Mouse (Mus musculus): ENCODE data around the gene Adgrl2. TPM values are rescaled to one million over a fixed set of nuclear protein-coding genes. Genes with fewer than 3 reads are reported as not detected.

Adgrl2 gene
- total and polyA plus RNA-seq, 2 experiments from 2014 or later: 26.6 to 32.7 TPM

DNA sequence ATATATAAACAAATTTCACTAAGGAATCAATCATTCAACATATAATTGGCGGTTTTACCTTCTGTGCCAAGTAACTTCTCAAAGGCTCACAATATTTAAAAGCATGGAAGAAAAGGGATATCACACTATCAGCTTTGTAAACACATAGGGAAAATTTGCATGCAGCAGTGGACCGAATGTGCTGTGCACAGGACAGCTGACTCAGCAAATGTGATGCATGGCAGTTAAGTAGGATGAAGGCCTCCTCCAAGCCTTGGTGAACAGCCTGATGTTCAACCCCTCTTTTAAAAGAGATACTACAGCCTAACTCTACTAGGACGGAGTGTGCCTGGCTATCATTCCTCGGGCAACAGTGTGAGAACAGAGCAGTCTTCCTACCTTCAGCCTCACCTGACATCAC is 105.2 kb downstream of the Adgrl2 start:
- Histone ChIP-seq H3K9ac (replicated peaks; ENCODE audit: low read depth, low read length) (no peak overlapping the region), H3K4me3 (ENCODE audit: low read depth, low read length) (no peak overlapping the region), H3K4me2 (ENCODE audit: low read depth, low read length) (no peak overlapping the region), H3K36me3 (replicated peaks; ENCODE audit: control insufficient read depth, insufficient read depth, low read length) (0 out of 2 replicates have a peak, but pooled peaks cover 11% of the 10 kb centered on the region), H3K9me3 (replicated peaks; ENCODE audit: control insufficient read depth, low read length) (no peaks in the 10 kb centered on the region), H3K4me1 (ENCODE audit: control insufficient read depth, insufficient read depth) (peaks cover 8% of the 10 kb centered on the region; the same call in 1 of the 2 replicates), H3K27ac (ENCODE audit: low read depth) (no peak overlapping the region), H3K27me3 (ENCODE audit: control insufficient read depth, insufficient read depth, low read length) (no peaks in the 10 kb centered on the region)
- 79% methylated on average over 4 of the region's 4 CpGs for WGBS
- DNase-seq (ENCODE audit: low spot score) (no peak), ATAC-seq (ENCODE audit: insufficient read depth, low read depth) (no peak)
- no peak for TF ChIP-seq CTCF (IDR thresholded peaks at IDR 0.05; ENCODE audit: low read depth)
- TF ChIP-seq EP300 (IDR thresholded peaks at IDR 0.05; ENCODE audit: low read depth): no peak

DNA sequence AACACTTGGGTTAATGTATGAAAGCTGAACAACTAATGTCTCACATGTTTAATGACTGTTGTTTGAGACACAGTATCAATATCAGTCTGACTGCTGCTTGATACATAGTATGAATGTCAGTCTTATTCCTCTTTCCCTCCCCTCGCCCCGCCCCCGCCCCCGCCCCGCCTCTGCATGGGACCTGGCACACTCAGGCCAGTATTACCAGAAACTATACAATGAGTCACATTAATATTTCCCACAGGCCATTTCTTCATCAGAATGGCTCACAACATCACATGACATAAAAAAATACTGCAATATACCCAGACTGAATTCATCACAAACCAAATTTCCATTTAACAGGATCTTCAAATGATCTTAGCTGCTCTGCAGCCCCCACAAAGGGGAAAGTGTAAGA is 108.9 kb downstream of the Adgrl2 start:
- WGBS: 92% methylated on average over 5 of the region's 5 CpGs
- Histone ChIP-seq H3K36me3 (replicated peaks; ENCODE audit: control insufficient read depth, insufficient read depth, low read length) (0 out of 2 replicates have a peak, but pooled peaks cover 5% of the 10 kb centered on the region), H3K27ac (ENCODE audit: low read depth) (no peak overlapping the region), H3K27me3 (ENCODE audit: control insufficient read depth, insufficient read depth, low read length) (no peaks in the 10 kb centered on the region), H3K4me3 (ENCODE audit: low read depth, low read length) (no peak overlapping the region), H3K4me2 (ENCODE audit: low read depth, low read length) (no peak overlapping the region), H3K9ac (replicated peaks; ENCODE audit: low read depth, low read length) (no peak overlapping the region), H3K9me3 (replicated peaks; ENCODE audit: control insufficient read depth, low read length) (no peaks in the 10 kb centered on the region), H3K4me1 (ENCODE audit: control insufficient read depth, insufficient read depth) (no peaks in the 10 kb centered on the region)
- ATAC-seq (ENCODE audit: insufficient read depth, low read depth) (no peak), DNase-seq (ENCODE audit: low spot score) (no peak)
- TF ChIP-seq EP300 (IDR thresholded peaks at IDR 0.05; ENCODE audit: low read depth) (no peak), CTCF (IDR thresholded peaks at IDR 0.05; ENCODE audit: low read depth) (no peak)

DNA sequence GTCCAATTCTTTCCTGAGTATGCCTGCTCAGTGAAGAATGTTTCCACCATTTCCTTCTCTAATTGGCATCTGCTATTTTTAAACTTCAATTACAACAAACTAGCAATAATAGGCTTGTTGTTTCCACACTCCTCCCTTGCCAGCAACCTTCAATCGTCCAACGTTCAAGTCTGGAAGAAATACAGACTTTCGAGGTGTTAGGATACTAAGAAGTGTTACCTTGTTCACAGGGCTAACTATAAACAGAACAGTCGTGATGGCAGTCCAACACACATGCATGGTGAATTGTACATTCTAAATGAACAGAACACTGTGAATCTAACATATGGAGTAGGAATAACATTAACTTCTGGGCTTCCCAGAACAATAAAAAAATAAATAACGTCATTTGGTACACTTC is 117.8 kb downstream of the Adgrl2 start:
- Histone ChIP-seq H3K9me3 (replicated peaks; ENCODE audit: control insufficient read depth, low read length) (no peaks in the 10 kb centered on the region), H3K27ac (ENCODE audit: low read depth) (no peak overlapping the region), H3K4me1 (ENCODE audit: control insufficient read depth, insufficient read depth) (no peaks in the 10 kb centered on the region), H3K4me3 (ENCODE audit: low read depth, low read length) (no peak overlapping the region), H3K9ac (replicated peaks; ENCODE audit: low read depth, low read length) (no peak overlapping the region), H3K36me3 (replicated peaks; ENCODE audit: control insufficient read depth, insufficient read depth, low read length) (no peaks in the 10 kb centered on the region; the same call in 1 of the 2 replicates), H3K4me2 (ENCODE audit: low read depth, low read length) (no peak overlapping the region), H3K27me3 (ENCODE audit: control insufficient read depth, insufficient read depth, low read length) (no peaks in the 10 kb centered on the region)
- TF ChIP-seq CTCF (IDR thresholded peaks at IDR 0.05; ENCODE audit: low read depth): no peak
- TF ChIP-seq EP300 (IDR thresholded peaks at IDR 0.05; ENCODE audit: low read depth): no peak
- WGBS: 71% methylated on average over 5 of the region's 5 CpGs
- no peak for DNase-seq (ENCODE audit: low spot score)
- ATAC-seq (ENCODE audit: insufficient read depth, low read depth): no peak

DNA sequence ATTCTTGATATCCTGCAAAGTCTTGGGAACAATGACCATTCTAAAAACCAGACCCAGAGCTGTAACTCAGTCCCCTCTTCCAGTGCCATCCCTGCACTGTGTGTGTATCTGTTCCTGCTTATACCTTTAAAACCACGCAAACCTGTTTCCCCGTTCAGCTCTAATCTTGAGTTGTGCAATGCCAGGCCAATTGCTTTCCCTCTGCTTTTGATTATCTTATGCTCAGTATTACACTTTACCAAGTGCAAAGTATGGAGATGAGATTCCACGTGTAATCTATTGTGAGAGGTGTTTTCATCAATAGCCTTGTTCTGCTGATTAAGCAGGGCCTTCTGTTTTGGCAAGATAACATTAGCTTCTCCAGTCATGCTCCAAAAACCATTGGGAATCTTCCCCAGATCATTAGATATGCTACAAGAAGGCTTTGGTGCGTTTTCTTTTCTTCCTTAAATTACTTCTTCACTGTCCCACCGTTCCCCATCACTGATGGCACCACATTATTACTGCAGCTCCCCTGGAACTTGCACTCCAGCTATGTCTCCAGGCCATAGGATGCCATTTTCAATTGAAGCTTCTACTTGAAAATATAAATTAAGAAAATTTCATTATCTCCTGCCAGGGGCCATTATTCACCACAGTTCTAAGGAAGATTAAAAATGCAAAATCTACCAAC is 118.4 kb downstream of the Adgrl2 start:
- H3K36me3 ChIP-seq (replicated peaks; ENCODE audit: control insufficient read depth, insufficient read depth, low read length): no peaks in the 10 kb centered on the region; the same call in 1 of the 2 replicates
- H3K4me2 ChIP-seq (ENCODE audit: low read depth, low read length): no peak overlapping the region
- ATAC-seq (ENCODE audit: insufficient read depth, low read depth): no peak
- TF ChIP-seq CTCF (IDR thresholded peaks at IDR 0.05; ENCODE audit: low read depth) (no peak), EP300 (IDR thresholded peaks at IDR 0.05; ENCODE audit: low read depth) (no peak)
- no peak for DNase-seq (ENCODE audit: low spot score)
- no peaks in the 10 kb centered on the region for H3K27me3 ChIP-seq (ENCODE audit: control insufficient read depth, insufficient read depth, low read length)
- H3K9ac ChIP-seq (replicated peaks; ENCODE audit: low read depth, low read length): no peak overlapping the region
- H3K27ac ChIP-seq (ENCODE audit: low read depth): no peak overlapping the region
- H3K4me1 ChIP-seq (ENCODE audit: control insufficient read depth, insufficient read depth): no peaks in the 10 kb centered on the region
- WGBS: 81% methylated on average over 5 of the region's 5 CpGs
- no peak overlapping the region for H3K4me3 ChIP-seq (ENCODE audit: low read depth, low read length)
- H3K9me3 ChIP-seq (replicated peaks; ENCODE audit: control insufficient read depth, low read length): no peaks in the 10 kb centered on the region

DNA sequence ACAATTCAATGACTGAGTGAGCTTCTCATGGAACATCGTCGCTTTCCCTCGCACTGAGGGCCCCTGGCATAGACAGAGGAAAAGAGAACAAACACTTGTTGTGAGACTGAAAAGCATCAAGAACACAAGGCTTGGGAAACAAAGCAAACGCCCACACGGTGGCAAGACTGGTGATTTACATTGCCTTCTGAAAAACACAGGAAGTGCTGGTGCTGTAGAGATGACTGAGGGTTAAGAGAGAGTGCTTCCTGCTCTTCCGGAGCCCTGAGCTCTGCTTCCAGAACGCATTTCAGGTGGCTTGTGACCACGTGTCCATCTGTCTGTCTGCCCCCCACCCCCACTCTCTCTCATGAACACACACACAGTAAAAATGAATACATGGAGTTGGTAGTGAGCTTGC is 122.7 kb downstream of the Adgrl2 start:
- Histone ChIP-seq H3K4me3 (ENCODE audit: low read depth, low read length) (no peak overlapping the region), H3K4me2 (ENCODE audit: low read depth, low read length) (no peak overlapping the region), H3K9ac (replicated peaks; ENCODE audit: low read depth, low read length) (no peak overlapping the region), H3K36me3 (replicated peaks; ENCODE audit: control insufficient read depth, insufficient read depth, low read length) (peaks cover 10% of the 10 kb centered on the region), H3K27me3 (ENCODE audit: control insufficient read depth, insufficient read depth, low read length) (no peaks in the 10 kb centered on the region), H3K4me1 (ENCODE audit: control insufficient read depth, insufficient read depth) (peaks cover 7% of the 10 kb centered on the region), H3K9me3 (replicated peaks; ENCODE audit: control insufficient read depth, low read length) (no peaks in the 10 kb centered on the region), H3K27ac (ENCODE audit: low read depth) (no peak overlapping the region)
- 0 out of 2 replicates have a peak, but pooled peaks have one; percentile 36 for ATAC-seq (ENCODE audit: insufficient read depth, low read depth)
- TF ChIP-seq CTCF (IDR thresholded peaks at IDR 0.05; ENCODE audit: low read depth): no peak
- TF ChIP-seq EP300 (IDR thresholded peaks at IDR 0.05; ENCODE audit: low read depth): no peak
- DNase-seq (ENCODE audit: low spot score): no peak
- WGBS: 53% methylated on average over 8 of the region's 8 CpGs

DNA sequence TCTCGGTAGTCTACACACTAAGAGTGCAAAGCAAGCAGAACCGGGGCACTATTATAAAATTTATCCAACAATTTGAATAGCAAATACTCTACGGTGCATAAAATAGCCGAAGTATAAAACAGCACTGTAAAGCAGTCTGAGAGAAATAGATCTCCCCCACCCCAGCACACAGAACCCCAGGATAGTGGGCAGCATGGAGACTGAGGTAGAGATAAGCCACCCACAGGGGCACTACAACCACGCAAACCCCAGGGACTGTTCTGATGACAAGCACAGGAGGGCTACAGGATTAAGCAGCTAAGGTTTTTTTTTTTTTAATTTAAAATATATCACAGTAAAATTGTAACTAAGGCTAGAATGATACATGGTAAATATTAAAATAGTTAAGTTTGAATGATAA is 123.7 kb downstream of the Adgrl2 start:
- peaks cover 7% of the 10 kb centered on the region for H3K4me1 ChIP-seq (ENCODE audit: control insufficient read depth, insufficient read depth)
- H3K27me3 ChIP-seq (ENCODE audit: control insufficient read depth, insufficient read depth, low read length): no peaks in the 10 kb centered on the region
- H3K9ac ChIP-seq (replicated peaks; ENCODE audit: low read depth, low read length): no peak overlapping the region
- H3K4me3 ChIP-seq (ENCODE audit: low read depth, low read length): no peak overlapping the region
- H3K27ac ChIP-seq (ENCODE audit: low read depth): 0 out of 2 replicates have a peak overlapping the region, but pooled peaks have one; percentile 23
- no peak overlapping the region for H3K4me2 ChIP-seq (ENCODE audit: low read depth, low read length)
- no peak for DNase-seq (ENCODE audit: low spot score)
- no peaks in the 10 kb centered on the region for H3K9me3 ChIP-seq (replicated peaks; ENCODE audit: control insufficient read depth, low read length)
- ATAC-seq (ENCODE audit: insufficient read depth, low read depth): no peak
- TF ChIP-seq EP300 (IDR thresholded peaks at IDR 0.05; ENCODE audit: low read depth) (no peak), CTCF (IDR thresholded peaks at IDR 0.05; ENCODE audit: low read depth) (no peak)
- peaks cover 10% of the 10 kb centered on the region for H3K36me3 ChIP-seq (replicated peaks; ENCODE audit: control insufficient read depth, insufficient read depth, low read length)
- 75% methylated on average over 5 of the region's 5 CpGs for WGBS
